Mouse (Mus musculus): ENCODE results near the gene Sycn. TPM values are rescaled to one million over a fixed set of nuclear protein-coding genes. Genes with fewer than 3 reads are reported as not detected.
"Not testable (repeated sequence)": the region's sequence is repeated elsewhere in the genome, so short reads cannot be mapped to it uniquely, and the experiment has no call there.

Gene Sycn
- polyA plus RNA-seq (2011; ENCODE audit: insufficient read depth, insufficient read length, low read depth, missing spikeins): not detected in 2 replicates

- no peak within 1 kb of the TSS for H3K9ac ChIP-seq (ENCODE audit: low read depth, poor library complexity, severe bottlenecking)
Measured at GRCm38 (mm10) chr7:28540526-28540925, at the start of gene Sycn. TSS of gene Sycn (plus strand) at chr7:28540885.

GRCm38 (mm10) chr7:28490903-28491302, 49.8 kb upstream of the Sycn start:
- H3K4me3 ChIP-seq (ENCODE audit: low read depth, low read length): peak overlapping the region; percentile 78
- H3K9ac ChIP-seq (ENCODE audit: low read depth, poor library complexity, severe bottlenecking): peak overlapping the region; percentile 49

More at GRCm38 (mm10) chr7:28540526-28540925, at the start of gene Sycn:
- TF ChIP-seq POLR2A (IDR thresholded peaks at IDR 0.05; ENCODE audit: insufficient read depth, low read length): no peak
- no peak for TF ChIP-seq CTCF (IDR thresholded peaks at IDR 0.05; ENCODE audit: low read depth, low read length)
- no peak for TF ChIP-seq EP300 (IDR thresholded peaks at IDR 0.05; ENCODE audit: insufficient read depth, low read depth, low read length)
- Histone ChIP-seq H3K4me1 (ENCODE audit: control insufficient read depth, insufficient read depth, low read length) (no peaks in the 10 kb centered on the region), H3K27ac (ENCODE audit: insufficient read depth, low read length) (no peak within 1 kb of the TSS), H3K4me3 (ENCODE audit: low read depth, low read length) (no peak within 1 kb of the TSS), H3K27me3 (ENCODE audit: control insufficient read depth, insufficient read depth, low read length, poor library complexity, severe bottlenecking) (no peaks in the 10 kb centered on the region), H3K9me3 (replicated peaks; ENCODE audit: control insufficient read depth, insufficient read depth, low read length, poor library complexity, severe bottlenecking) (no peaks in the 10 kb centered on the region), H3K36me3 (ENCODE audit: control insufficient read depth, insufficient read depth, low read length, poor library complexity, severe bottlenecking) (no peaks in the 10 kb centered on the region)

GRCm38 (mm10) chr7:28492310-28492709, 48.4 kb upstream of the Sycn start:
- H3K36me3 ChIP-seq (ENCODE audit: control insufficient read depth, insufficient read depth, low read length, poor library complexity, severe bottlenecking): no peaks in the 10 kb centered on the region
- H3K4me1 ChIP-seq (ENCODE audit: control insufficient read depth, insufficient read depth, low read length): peaks cover 2% of the 10 kb centered on the region
- H3K27ac ChIP-seq (ENCODE audit: insufficient read depth, low read length): peak overlapping the region; percentile 51
- H3K9me3 ChIP-seq (replicated peaks; ENCODE audit: control insufficient read depth, insufficient read depth, low read length, poor library complexity, severe bottlenecking): no peaks in the 10 kb centered on the region
- no peak overlapping the region for H3K9ac ChIP-seq (ENCODE audit: low read depth, poor library complexity, severe bottlenecking)
- TF ChIP-seq CTCF (IDR thresholded peaks at IDR 0.05; ENCODE audit: low read depth, low read length) (no peak), POLR2A (IDR thresholded peaks at IDR 0.05; ENCODE audit: insufficient read depth, low read length) (no peak), EP300 (IDR thresholded peaks at IDR 0.05; ENCODE audit: insufficient read depth, low read depth, low read length) (no peak)
- H3K27me3 ChIP-seq (ENCODE audit: control insufficient read depth, insufficient read depth, low read length, poor library complexity, severe bottlenecking): no peaks in the 10 kb centered on the region
- H3K4me3 ChIP-seq (ENCODE audit: low read depth, low read length): peak overlapping the region; percentile 35

More at GRCm38 (mm10) chr7:28490903-28491302, 49.8 kb upstream of the Sycn start:
- Histone ChIP-seq H3K36me3 (ENCODE audit: control insufficient read depth, insufficient read depth, low read length, poor library complexity, severe bottlenecking) (no peaks in the 10 kb centered on the region), H3K4me1 (ENCODE audit: control insufficient read depth, insufficient read depth, low read length) (peaks cover 2% of the 10 kb centered on the region), H3K27me3 (ENCODE audit: control insufficient read depth, insufficient read depth, low read length, poor library complexity, severe bottlenecking) (no peaks in the 10 kb centered on the region), H3K27ac (ENCODE audit: insufficient read depth, low read length) (0 out of 2 replicates have a peak overlapping the region, but pooled peaks have one; percentile 36), H3K9me3 (replicated peaks; ENCODE audit: control insufficient read depth, insufficient read depth, low read length, poor library complexity, severe bottlenecking) (no peaks in the 10 kb centered on the region)
- TF ChIP-seq EP300 (IDR thresholded peaks at IDR 0.05; ENCODE audit: insufficient read depth, low read depth, low read length): no peak
- TF ChIP-seq POLR2A (IDR thresholded peaks at IDR 0.05; ENCODE audit: insufficient read depth, low read length): no peak

GRCm38 (mm10) chr7:28495426-28495825, 45.3 kb upstream of the Sycn start:
- H3K4me3 ChIP-seq (ENCODE audit: low read depth, low read length): no peak overlapping the region
- no peak for TF ChIP-seq CTCF (IDR thresholded peaks at IDR 0.05; ENCODE audit: low read depth, low read length)
- no peak for TF ChIP-seq EP300 (IDR thresholded peaks at IDR 0.05; ENCODE audit: insufficient read depth, low read depth, low read length)
- no peak for TF ChIP-seq POLR2A (IDR thresholded peaks at IDR 0.05; ENCODE audit: insufficient read depth, low read length)
- H3K9me3 ChIP-seq (replicated peaks; ENCODE audit: control insufficient read depth, insufficient read depth, low read length, poor library complexity, severe bottlenecking): no peaks in the 10 kb centered on the region

GRCm38 (mm10) chr7:28505585-28505984, 35.1 kb upstream of the Sycn start:
- TF ChIP-seq CTCF (IDR thresholded peaks at IDR 0.05; ENCODE audit: low read depth, low read length) (no peak), POLR2A (IDR thresholded peaks at IDR 0.05; ENCODE audit: insufficient read depth, low read length) (no peak), EP300 (IDR thresholded peaks at IDR 0.05; ENCODE audit: insufficient read depth, low read depth, low read length) (no peak)
- Histone ChIP-seq H3K36me3 (ENCODE audit: control insufficient read depth, insufficient read depth, low read length, poor library complexity, severe bottlenecking) (no peaks in the 10 kb centered on the region), H3K9ac (ENCODE audit: low read depth, poor library complexity, severe bottlenecking) (no peak overlapping the region), H3K4me3 (ENCODE audit: low read depth, low read length) (no peak overlapping the region), H3K9me3 (replicated peaks; ENCODE audit: control insufficient read depth, insufficient read depth, low read length, poor library complexity, severe bottlenecking) (peaks cover 4% of the 10 kb centered on the region; the same call in 1 of the 2 replicates), H3K27ac (ENCODE audit: insufficient read depth, low read length) (no peak overlapping the region), H3K4me1 (ENCODE audit: control insufficient read depth, insufficient read depth, low read length) (no peaks in the 10 kb centered on the region), H3K27me3 (ENCODE audit: control insufficient read depth, insufficient read depth, low read length, poor library complexity, severe bottlenecking) (no peaks in the 10 kb centered on the region)

More at GRCm38 (mm10) chr7:28495426-28495825, 45.3 kb upstream of the Sycn start:
- Histone ChIP-seq H3K9ac (ENCODE audit: low read depth, poor library complexity, severe bottlenecking) (no peak overlapping the region), H3K27me3 (ENCODE audit: control insufficient read depth, insufficient read depth, low read length, poor library complexity, severe bottlenecking) (no peaks in the 10 kb centered on the region), H3K36me3 (ENCODE audit: control insufficient read depth, insufficient read depth, low read length, poor library complexity, severe bottlenecking) (no peaks in the 10 kb centered on the region), H3K4me1 (ENCODE audit: control insufficient read depth, insufficient read depth, low read length) (no peaks in the 10 kb centered on the region), H3K27ac (ENCODE audit: insufficient read depth, low read length) (no peak overlapping the region)

GRCm38 (mm10) chr7:28509121-28509520, 31.6 kb upstream of the Sycn start:
- not testable (repeated sequence) for H3K4me1 ChIP-seq (ENCODE audit: control insufficient read depth, insufficient read depth, low read length)

GRCm38 (mm10) chr7:28510405-28510974, 30.2 kb upstream of the Sycn start, which contains the start of gene Ifnl2:
TSS of gene Ifnl2 (minus strand) at chr7:28510455.
- not testable (repeated sequence) for H3K27ac ChIP-seq (ENCODE audit: insufficient read depth, low read length); H3K9me3 ChIP-seq (replicated peaks; ENCODE audit: control insufficient read depth, insufficient read depth, low read length, poor library complexity, severe bottlenecking); H3K9ac ChIP-seq (ENCODE audit: low read depth, poor library complexity, severe bottlenecking); H3K27me3 ChIP-seq (ENCODE audit: control insufficient read depth, insufficient read depth, low read length, poor library complexity, severe bottlenecking); H3K4me3 ChIP-seq (ENCODE audit: low read depth, low read length); H3K36me3 ChIP-seq (ENCODE audit: control insufficient read depth, insufficient read depth, low read length, poor library complexity, severe bottlenecking); H3K4me1 ChIP-seq (ENCODE audit: control insufficient read depth, insufficient read depth, low read length)

More at GRCm38 (mm10) chr7:28509121-28509520, 31.6 kb upstream of the Sycn start:
- H3K27me3 ChIP-seq (ENCODE audit: control insufficient read depth, insufficient read depth, low read length, poor library complexity, severe bottlenecking); H3K27ac ChIP-seq (ENCODE audit: insufficient read depth, low read length); H3K4me3 ChIP-seq (ENCODE audit: low read depth, low read length); H3K9ac ChIP-seq (ENCODE audit: low read depth, poor library complexity, severe bottlenecking); H3K36me3 ChIP-seq (ENCODE audit: control insufficient read depth, insufficient read depth, low read length, poor library complexity, severe bottlenecking); H3K9me3 ChIP-seq (replicated peaks; ENCODE audit: control insufficient read depth, insufficient read depth, low read length, poor library complexity, severe bottlenecking): not testable (repeated sequence)

All from ES-Bruce4 (cell line).